Comparison of ENCODE assay signal across 9 mouse cellular contexts in the genomic region with DNA sequence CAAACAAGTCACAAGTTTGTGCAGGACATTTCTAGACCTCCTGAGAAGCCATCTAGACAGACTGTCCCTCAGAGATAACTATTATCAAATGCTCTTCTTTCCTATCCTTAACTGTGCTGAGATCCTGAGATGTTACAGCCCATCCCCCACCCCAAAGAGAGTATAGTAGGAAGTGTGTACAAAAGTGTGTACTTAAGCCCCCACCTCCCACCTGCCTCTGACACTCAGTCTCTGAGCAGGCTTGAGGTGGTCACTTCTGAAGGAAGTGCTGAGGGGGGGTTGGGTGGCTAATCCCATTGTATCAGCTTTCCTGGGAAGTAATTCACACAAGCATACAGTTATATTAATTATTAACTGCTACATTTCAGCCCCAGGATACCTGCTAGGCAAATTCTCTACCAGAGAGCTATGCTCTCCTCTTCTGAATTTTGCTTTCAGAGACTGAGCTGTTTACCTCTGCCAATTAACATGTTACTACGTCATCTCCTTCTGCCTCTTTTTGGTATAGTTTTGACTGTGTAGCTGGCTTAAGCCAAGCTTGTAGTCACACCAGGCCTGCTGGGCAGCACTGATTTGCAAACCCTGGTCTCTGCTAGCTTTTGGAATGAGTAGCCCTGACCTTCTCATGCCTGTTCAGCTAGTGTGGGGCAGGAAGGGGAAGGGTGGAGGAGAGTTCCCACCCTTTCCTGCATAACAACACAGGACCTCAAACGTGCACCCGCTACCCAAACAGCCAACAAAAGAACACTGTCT.
DNase-seq lines count a peak whose midpoint lies in the region; ATAC-seq lines count a peak whose summit lies in the region.
"Had no signal": no experiment of that assay in that cellular context is flagged by ENCODE, and none has a peak within 500 bp of the region (broad histone marks: within the 10 kb centered on the region; RNA-seq: fewer than 3 reads in every experiment).

No protein-coding gene starts in this region.

- H3K27ac ChIP-seq in embryonic facial prominence, embryonic 10.5 days (replicated peaks) = no peak overlapping the region; the same call in 1 of the 2 replicates
- no peak overlapping the region for H3K27ac ChIP-seq in intestine, embryonic 15.5 days
- H3K27ac ChIP-seq in lung, embryonic 15.5 days = peak overlapping the region; percentile 27
- H3K27ac ChIP-seq: midbrain, embryonic 12.5 days had no signal

- intact Hi-C loops in left cerebral cortex, postnatal 10 days (cut with DNase I) = no loop called here

- ATAC-seq in intestine, embryonic 15.5 days = peak; percentile 59; the same call in 1 of the 2 replicates
- ATAC-seq in lung, embryonic 15.5 days (ENCODE audit: borderline replicate concordance, extremely low read depth, low FRiP score, low TSS enrichment) = no peak

- H3K4me3 ChIP-seq in embryonic facial prominence, embryonic 10.5 days = no peak overlapping the region
- no peak overlapping the region for H3K4me3 ChIP-seq in intestine, embryonic 15.5 days (replicated peaks)
- no peak overlapping the region for H3K4me3 ChIP-seq in lung, embryonic 15.5 days
- H3K4me3 ChIP-seq: midbrain, embryonic 12.5 days had no signal

- H3K27me3 ChIP-seq in embryonic facial prominence, embryonic 10.5 days (replicated peaks; ENCODE audit: low read depth, poor library complexity, severe bottlenecking) = no peaks in the 10 kb centered on the region
- H3K27me3 ChIP-seq in intestine, embryonic 15.5 days (replicated peaks) = no peaks in the 10 kb centered on the region
- H3K27me3 ChIP-seq in lung, embryonic 15.5 days = no peaks in the 10 kb centered on the region
- H3K27me3 ChIP-seq: midbrain, embryonic 12.5 days had no signal

- H3K9ac ChIP-seq in intestine, embryonic 15.5 days = no peak overlapping the region
- no peak overlapping the region for H3K9ac ChIP-seq in lung, embryonic 15.5 days
- H3K9ac ChIP-seq: midbrain, embryonic 12.5 days had no signal

- 46% methylated on average over 3 of the region's 3 CpGs for WGBS in embryonic facial prominence, embryonic 10.5 days
- 44% methylated on average over 3 of the region's 3 CpGs for WGBS in intestine, embryonic 15.5 days
- 45% methylated on average over 3 of the region's 3 CpGs for WGBS in lung, embryonic 15.5 days

- H3K36me3 ChIP-seq in embryonic facial prominence, embryonic 10.5 days (replicated peaks) = no peaks in the 10 kb centered on the region
- H3K36me3 ChIP-seq in intestine, embryonic 15.5 days = no peaks in the 10 kb centered on the region
- no peaks in the 10 kb centered on the region for H3K36me3 ChIP-seq in lung, embryonic 15.5 days
- H3K36me3 ChIP-seq: midbrain, embryonic 12.5 days had no signal

- peaks cover 33% of the 10 kb centered on the region for H3K4me1 ChIP-seq in embryonic facial prominence, embryonic 10.5 days
- H3K4me1 ChIP-seq in intestine, embryonic 15.5 days (replicated peaks) = no peaks in the 10 kb centered on the region
- H3K4me1 ChIP-seq in lung, embryonic 15.5 days = no peaks in the 10 kb centered on the region; the same call in 1 of the 2 replicates
- H3K4me1 ChIP-seq: midbrain, embryonic 12.5 days had no signal

- H3K9me3 ChIP-seq in embryonic facial prominence, embryonic 10.5 days = no peaks in the 10 kb centered on the region
- no peaks in the 10 kb centered on the region for H3K9me3 ChIP-seq in intestine, embryonic 15.5 days
- H3K9me3 ChIP-seq in lung, embryonic 15.5 days = no peaks in the 10 kb centered on the region
- H3K9me3 ChIP-seq: midbrain, embryonic 12.5 days had no signal

- H3K4me2 ChIP-seq in intestine, embryonic 15.5 days (replicated peaks) = no peak overlapping the region
- no peak overlapping the region for H3K4me2 ChIP-seq in lung, embryonic 15.5 days
- H3K4me2 ChIP-seq: midbrain, embryonic 12.5 days had no signal

- DNase-seq in left cerebral cortex, postnatal 10 days (ENCODE audit: extremely low spot score in 1 of 2, low spot score in 2 of 2) = peak; percentile 9 to 61
- DNase-seq in left cerebral cortex, adult 18-20 months (ENCODE audit: low spot score in 2 of 2) = no peak
- peak; percentile 11 for DNase-seq in embryonic facial prominence, embryonic 10.5 days (ENCODE audit: low spot score)
- DNase-seq in thymus, postnatal 14 days = peak; percentile 71
- DNase-seq in testis, postnatal 10 days (ENCODE audit: low spot score) = no peak
- no peak for DNase-seq in MN1 (ENCODE audit: low spot score)

Comparison
In these comparisons a context has a peak if more than half of its experiments do, and no peak if none do; other contexts are left out.
1. DNase-seq: peak in left cerebral cortex, postnatal 10 days (2 of 2), embryonic facial prominence, embryonic 10.5 days (single experiment) and thymus, postnatal 14 days (single experiment); none in left cerebral cortex, adult 18-20 months (0 of 2), testis, postnatal 10 days (single experiment) and MN1 (single experiment).